Mouse (Mus musculus) lung, postnatal 0 days (tissue): ENCODE data around the gene Dmrt1.

ENCODE experiments used
- CTCF ChIP-seq: IDR thresholded peaks from 2 replicates; pipeline ENCODE4 v1.5.1; 2016; ENCODE audit warnings: antibody characterized with exemption, mild to moderate bottlenecking
- EP300 ChIP-seq: IDR thresholded peaks from 2 replicates; pipeline ENCODE4 v1.6.1; 2016; ENCODE audit warnings: antibody characterized with exemption, mild to moderate bottlenecking, control low read depth

DNA sequence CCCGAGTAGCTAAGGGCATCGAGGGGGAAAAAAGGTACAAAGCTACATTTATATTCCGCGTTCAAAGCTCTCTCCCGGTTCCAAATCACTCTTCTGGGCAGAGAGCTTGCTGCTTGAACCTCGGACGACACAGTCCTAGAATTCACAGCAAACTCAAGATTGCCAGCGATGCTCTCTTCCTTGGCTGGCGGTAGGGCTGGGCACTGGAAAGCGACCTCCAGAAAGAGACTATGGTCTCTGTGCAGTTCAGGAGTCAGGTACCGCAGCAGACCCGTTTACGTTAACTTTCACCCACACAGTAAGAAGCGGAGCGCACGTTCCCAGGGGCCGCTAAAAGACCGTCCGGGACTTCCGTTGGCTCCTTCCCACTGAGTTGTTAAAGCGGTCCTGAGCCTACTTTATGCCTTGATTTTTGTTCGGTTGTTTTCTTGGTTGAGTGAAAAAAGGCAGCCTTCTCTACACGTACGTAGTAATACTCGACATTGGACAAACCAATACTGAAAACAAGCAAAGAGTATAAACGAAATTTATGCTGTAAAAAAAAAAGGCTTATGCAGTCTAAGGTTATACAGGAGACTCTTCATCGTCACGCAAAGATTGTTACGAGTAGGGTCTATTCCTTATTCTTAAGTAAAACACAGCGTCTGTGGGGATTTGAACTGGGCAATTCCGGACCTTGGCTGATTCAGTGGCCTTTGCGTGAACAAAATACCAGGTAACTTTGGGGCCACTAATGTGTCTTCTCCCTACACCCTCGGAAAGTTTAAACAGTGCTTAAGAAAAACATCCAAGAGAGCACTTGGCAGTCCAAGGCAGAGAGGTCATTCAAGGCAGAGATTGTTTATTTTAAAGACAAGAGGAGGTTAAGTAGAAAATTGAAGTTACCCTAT lies 103.8 kb downstream of the Dmrt1 start:
- TF ChIP-seq CTCF (no peak), EP300 (no peak)
